Comparison of ENCODE assay signal across 10 mouse cellular contexts in genomic region chr9:30649392-30650054, GRCm38 (mm10).
A peak's percentile ranks its signal among the peaks of the same experiment; 100 is the strongest.
DNase-seq lines count a peak whose midpoint lies in the region; ATAC-seq lines count a peak whose summit lies in the region.
"Had no signal": no experiment of that assay in that cellular context is flagged by ENCODE, and none has a peak within 500 bp of the region (broad histone marks: within the 10 kb centered on the region; RNA-seq: fewer than 3 reads in every experiment).

No protein-coding gene starts in this region.

- peak; percentile 89 for ATAC-seq in hindbrain, embryonic 15.5 days (ENCODE audit: low FRiP score, low read depth)
- ATAC-seq in liver, embryonic 11.5 days (replicated peaks; ENCODE audit: low FRiP score), result no peak

- peaks cover 7% of the 10 kb centered on the region; the same call in 1 of the 2 replicates for H3K4me1 ChIP-seq in hindbrain, embryonic 15.5 days (replicated peaks)
- no peaks in the 10 kb centered on the region for H3K4me1 ChIP-seq in liver, embryonic 11.5 days (replicated peaks; ENCODE audit: control insufficient read depth, insufficient read depth, low read length)

- intact Hi-C loops in left cerebral cortex, postnatal 14 days (cut with DNase I), result no loop called here

- H3K36me3 ChIP-seq in hindbrain, embryonic 15.5 days, result no peaks in the 10 kb centered on the region
- H3K36me3 ChIP-seq in liver, embryonic 11.5 days (ENCODE audit: control insufficient read depth, insufficient read depth, low read length), result no peaks in the 10 kb centered on the region

- 0 out of 2 replicates have a peak overlapping the region, but pooled peaks have one; percentile 36 for H3K27ac ChIP-seq in hindbrain, embryonic 15.5 days (replicated peaks)
- H3K27ac ChIP-seq in liver, embryonic 11.5 days (ENCODE audit: low read depth, low read length), result no peak overlapping the region

- no peak overlapping the region for H3K4me3 ChIP-seq in hindbrain, embryonic 15.5 days
- H3K4me3 ChIP-seq in liver, embryonic 11.5 days (ENCODE audit: low read depth, low read length), result no peak overlapping the region

- no peaks in the 10 kb centered on the region for H3K9me3 ChIP-seq in hindbrain, embryonic 15.5 days
- H3K9me3 ChIP-seq in liver, embryonic 11.5 days (ENCODE audit: control insufficient read depth, low read length), result no peaks in the 10 kb centered on the region

- 45% methylated on average over 13 of the region's 13 CpGs for WGBS in hindbrain, embryonic 15.5 days
- 81% methylated on average over 13 of the region's 13 CpGs for WGBS in liver, embryonic 11.5 days

- no peaks in the 10 kb centered on the region for H3K27me3 ChIP-seq in hindbrain, embryonic 15.5 days
- H3K27me3 ChIP-seq in liver, embryonic 11.5 days (replicated peaks; ENCODE audit: control insufficient read depth, insufficient read depth, low read length), result no peaks in the 10 kb centered on the region

- H3K4me2 ChIP-seq in hindbrain, embryonic 15.5 days, result peak overlapping the region; percentile 14; the same call in 1 of the 2 replicates
- no peak overlapping the region for H3K4me2 ChIP-seq in liver, embryonic 11.5 days

- DNase-seq in left cerebral cortex, postnatal 14 days (ENCODE audit: low spot score in 2 of 2), result peak; percentile 25 to 51
- DNase-seq in left cerebral cortex, adult 11 months (ENCODE audit: low spot score), result no peak
- DNase-seq in layer of hippocampus, postnatal 14 days (ENCODE audit: low spot score in 2 of 2), result peak; percentile 40 to 63
- peak; percentile 3 for DNase-seq in retina, postnatal 7 days (ENCODE audit: low read depth, low spot score)
- no peak for DNase-seq in liver, embryonic 11.5 days (ENCODE audit: low spot score)
- DNase-seq in thymus, postnatal 10 days (ENCODE audit: low spot score in 2 of 2), result no peak
- DNase-seq: cerebellum, adult 9-10 months; gastrocnemius, postnatal 36 days; kidney, postnatal 4 days had no signal

- H3K9ac ChIP-seq in hindbrain, embryonic 15.5 days, result no peak overlapping the region
- no peak overlapping the region for H3K9ac ChIP-seq in liver, embryonic 11.5 days (ENCODE audit: low read depth, low read length)

Comparison
In these comparisons a context has a peak if more than half of its experiments do, and no peak if none do; other contexts are left out.
1. DNase-seq: peak in left cerebral cortex, postnatal 14 days (2 of 2), layer of hippocampus, postnatal 14 days (2 of 2) and retina, postnatal 7 days (single experiment); none in left cerebral cortex, adult 11 months (single experiment), liver, embryonic 11.5 days (single experiment) and thymus, postnatal 10 days (0 of 2).